Mouse (Mus musculus): ENCODE measurements around the gene Tmem160. TPM values are rescaled to one million over a fixed set of nuclear protein-coding genes. Genes with fewer than 3 reads are reported as not detected.

Gene Tmem160
- polyA plus RNA-seq, 1 experiment, result 52.5 TPM

DNA sequence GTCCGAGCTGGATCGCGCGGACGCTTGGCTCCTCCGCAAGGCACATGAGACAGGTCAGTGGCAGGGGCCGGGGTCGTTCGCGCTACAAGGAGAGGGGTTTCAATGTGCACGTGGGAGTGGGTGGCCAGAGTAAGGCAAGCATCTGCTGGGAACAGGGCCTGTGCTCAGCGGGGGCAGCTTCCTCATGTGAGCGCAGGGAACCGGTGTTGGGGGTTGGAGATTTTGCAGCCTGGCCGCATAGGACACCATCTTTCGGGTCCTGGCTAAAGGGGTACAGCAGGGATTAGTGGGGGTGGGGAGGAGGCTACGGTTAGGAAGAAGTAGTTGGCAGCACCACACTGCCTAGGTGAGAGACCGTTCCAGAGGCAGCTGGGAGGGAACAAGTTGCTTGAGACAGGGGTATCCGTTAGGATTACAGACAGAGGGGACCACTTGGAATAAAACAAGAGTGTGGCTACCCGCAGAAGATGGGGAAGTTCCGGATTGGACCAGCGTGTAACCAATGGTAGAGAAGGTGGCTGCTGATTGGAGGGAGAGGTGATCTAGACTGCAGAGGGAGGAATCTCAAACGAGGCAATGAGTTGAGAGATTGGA, 636 bp downstream of the Tmem160 start:
- TF ChIP-seq POLR2A (IDR thresholded peaks at IDR 0.05; ENCODE audit: borderline replicate concordance, extremely low read depth, insufficient read depth, insufficient read length, poor library complexity, severe bottlenecking), result no peak
- no peak for TF ChIP-seq CTCF (IDR thresholded peaks at IDR 0.05; ENCODE audit: borderline replicate concordance, extremely low read depth, insufficient read depth, insufficient read length)
- peak; percentile 90 for DNase-seq (ENCODE audit: low read depth)

DNA sequence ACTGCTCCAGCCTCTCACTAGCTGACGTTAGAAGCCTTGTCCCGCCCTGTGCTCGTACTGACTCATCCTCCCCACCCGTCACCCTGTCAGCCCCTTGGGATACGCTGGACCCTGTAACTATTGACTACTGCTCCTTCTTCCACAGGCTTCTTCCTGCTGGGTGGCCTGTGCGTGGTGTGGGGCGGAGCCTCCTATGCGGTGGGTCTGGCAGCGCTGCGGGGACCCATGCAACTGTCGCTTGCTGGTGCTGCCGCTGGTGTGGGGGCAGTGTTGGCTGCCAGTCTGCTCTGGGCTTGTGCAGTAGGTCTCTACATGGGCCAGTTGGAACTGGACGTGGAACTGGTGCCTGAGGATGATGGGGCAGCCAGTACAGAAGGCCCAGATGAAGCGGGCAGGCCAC, 2.4 kb downstream of the Tmem160 start:
- DNase-seq (ENCODE audit: low read depth), result no peak
- TF ChIP-seq CTCF (IDR thresholded peaks at IDR 0.05; ENCODE audit: borderline replicate concordance, extremely low read depth, insufficient read depth, insufficient read length), result no peak
- TF ChIP-seq POLR2A (IDR thresholded peaks at IDR 0.05; ENCODE audit: borderline replicate concordance, extremely low read depth, insufficient read depth, insufficient read length, poor library complexity, severe bottlenecking), result no peak

DNA sequence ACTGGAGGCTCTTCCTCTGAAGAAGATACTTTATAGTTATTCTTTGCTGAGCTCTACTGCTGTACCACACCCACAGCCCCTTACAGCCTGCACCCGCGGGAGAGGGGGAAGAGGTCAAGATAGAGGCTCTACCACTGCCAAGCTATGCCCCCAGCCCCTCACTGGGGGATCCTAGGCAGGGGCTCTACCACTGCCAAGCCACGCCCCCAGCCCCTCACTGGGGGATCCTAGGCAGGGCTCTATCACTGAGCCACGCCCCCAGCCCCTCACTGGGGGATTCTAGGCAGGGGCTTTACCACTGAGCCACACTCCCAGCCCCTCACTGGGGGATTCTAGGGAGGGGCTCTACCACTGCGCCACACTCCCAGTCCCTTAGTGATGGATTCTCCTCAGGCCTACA, 3.7 kb downstream of the Tmem160 start:
- no peak for DNase-seq (ENCODE audit: low read depth)
- TF ChIP-seq POLR2A (IDR thresholded peaks at IDR 0.05; ENCODE audit: borderline replicate concordance, extremely low read depth, insufficient read depth, insufficient read length, poor library complexity, severe bottlenecking), result no peak
- TF ChIP-seq CTCF (IDR thresholded peaks at IDR 0.05; ENCODE audit: borderline replicate concordance, extremely low read depth, insufficient read depth, insufficient read length), result no peak

DNA sequence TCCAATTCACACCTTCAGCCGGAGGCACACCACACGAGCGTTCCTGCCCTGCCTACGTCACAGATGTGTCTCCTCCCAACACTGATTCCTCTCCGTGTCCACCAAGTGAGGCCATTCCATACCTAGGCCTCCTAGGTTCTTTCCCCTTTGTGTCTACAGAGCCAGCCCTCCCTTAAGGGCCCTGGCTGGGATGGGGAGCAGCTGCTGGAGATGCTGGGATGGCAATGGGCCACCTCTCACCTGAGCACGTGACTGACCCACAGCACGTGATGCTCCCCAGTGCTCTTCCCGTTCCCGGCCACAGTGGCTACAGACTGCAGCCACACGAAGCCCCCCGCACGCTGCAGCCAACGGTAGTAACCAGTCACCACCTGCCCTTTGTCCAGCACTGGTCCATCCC, 8.0 kb downstream of the Tmem160 start:
- no peak for DNase-seq (ENCODE audit: low read depth)
- TF ChIP-seq CTCF (IDR thresholded peaks at IDR 0.05; ENCODE audit: borderline replicate concordance, extremely low read depth, insufficient read depth, insufficient read length) (no peak), POLR2A (IDR thresholded peaks at IDR 0.05; ENCODE audit: borderline replicate concordance, extremely low read depth, insufficient read depth, insufficient read length, poor library complexity, severe bottlenecking) (no peak)

DNA sequence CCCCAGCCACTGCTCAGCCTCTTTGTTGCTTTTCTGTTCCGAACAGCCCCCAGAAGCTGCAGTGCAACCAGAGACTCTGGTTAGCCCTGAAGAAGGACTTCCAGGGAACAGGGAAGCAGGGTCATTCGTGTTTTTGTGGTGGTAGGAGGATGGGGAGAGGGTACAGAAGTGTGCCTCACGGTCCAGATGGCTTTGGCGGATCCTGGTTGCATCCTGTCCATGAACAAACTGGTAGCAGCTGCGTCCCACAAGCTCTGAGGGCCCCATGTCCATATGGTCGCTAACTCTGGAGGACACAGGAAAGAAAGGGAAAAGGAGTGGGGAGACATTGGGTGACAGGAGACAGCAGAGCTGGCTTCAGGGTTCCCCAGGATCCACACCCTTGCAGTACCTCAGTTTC, 8.6 kb downstream of the Tmem160 start:
- DNase-seq (ENCODE audit: low read depth), result peak; percentile 22
- TF ChIP-seq CTCF (IDR thresholded peaks at IDR 0.05; ENCODE audit: borderline replicate concordance, extremely low read depth, insufficient read depth, insufficient read length) (no peak), POLR2A (IDR thresholded peaks at IDR 0.05; ENCODE audit: borderline replicate concordance, extremely low read depth, insufficient read depth, insufficient read length, poor library complexity, severe bottlenecking) (no peak)

DNA sequence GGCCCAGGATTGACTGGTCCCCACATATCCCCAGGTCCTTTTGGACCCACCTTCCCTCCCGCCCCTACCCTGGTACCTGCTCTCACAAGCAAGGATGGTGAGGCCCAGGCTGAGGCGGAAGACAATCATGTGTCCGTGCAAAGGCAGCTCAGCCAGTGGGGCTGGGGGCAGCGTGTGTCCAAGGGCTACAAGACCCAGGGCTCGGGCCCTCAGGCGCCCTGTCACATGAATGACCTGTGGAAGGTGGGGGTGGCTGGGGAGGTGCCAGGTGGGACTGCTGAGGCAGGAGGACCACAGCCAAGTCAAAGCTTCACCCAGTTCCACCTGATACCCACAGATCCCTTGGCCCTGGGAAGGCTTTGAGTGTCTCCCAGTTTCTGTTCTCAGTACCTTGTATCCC, 9.1 kb downstream of the Tmem160 start:
- no peak for DNase-seq (ENCODE audit: low read depth)
- TF ChIP-seq POLR2A (IDR thresholded peaks at IDR 0.05; ENCODE audit: borderline replicate concordance, extremely low read depth, insufficient read depth, insufficient read length, poor library complexity, severe bottlenecking), result no peak
- TF ChIP-seq CTCF (IDR thresholded peaks at IDR 0.05; ENCODE audit: borderline replicate concordance, extremely low read depth, insufficient read depth, insufficient read length), result no peak

DNA sequence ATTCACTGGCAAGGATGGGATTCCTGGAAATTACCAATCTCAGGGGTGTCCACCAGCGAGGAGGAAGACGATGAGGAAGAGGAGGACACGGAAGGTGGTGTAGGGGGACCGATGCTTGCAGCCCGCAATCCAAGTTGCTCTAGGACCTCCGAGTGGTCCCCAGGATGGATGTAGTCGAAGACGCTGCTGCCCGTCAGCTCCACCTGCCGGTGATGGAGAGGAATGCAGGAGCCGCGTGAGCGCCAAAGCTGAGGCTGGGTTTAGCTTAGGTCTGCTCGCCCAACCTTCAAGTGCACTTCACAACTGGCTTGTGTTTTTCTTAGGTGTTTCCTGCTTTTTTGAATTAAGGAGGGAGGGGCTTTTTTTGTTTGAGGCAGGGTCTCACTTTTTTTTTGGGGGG, 10.6 kb downstream of the Tmem160 start:
- peak; percentile 83 for DNase-seq (ENCODE audit: low read depth)
- no peak for TF ChIP-seq POLR2A (IDR thresholded peaks at IDR 0.05; ENCODE audit: borderline replicate concordance, extremely low read depth, insufficient read depth, insufficient read length, poor library complexity, severe bottlenecking)
- peak; percentile 97 for TF ChIP-seq CTCF (IDR thresholded peaks at IDR 0.05; ENCODE audit: borderline replicate concordance, extremely low read depth, insufficient read depth, insufficient read length)

DNA sequence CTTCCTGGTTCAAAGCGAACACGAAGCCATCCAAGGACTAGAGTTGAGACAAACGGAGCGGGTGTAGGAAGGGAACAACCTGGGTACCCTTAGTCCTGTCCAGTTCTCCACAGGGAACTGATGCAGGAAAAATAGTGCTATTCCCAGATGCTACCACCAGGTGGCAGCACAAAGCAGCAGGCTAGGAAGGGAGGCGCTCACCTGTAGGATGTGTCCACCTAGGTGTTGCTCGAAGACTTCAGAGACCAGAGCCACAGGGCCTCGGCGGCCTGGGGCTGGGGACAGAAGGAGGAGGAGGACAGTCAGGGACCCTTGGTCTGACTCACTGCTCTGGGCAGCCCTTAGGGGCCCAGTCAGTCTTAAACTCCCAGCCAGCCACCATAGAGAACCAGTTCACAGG, 12.6 kb downstream of the Tmem160 start:
- DNase-seq (ENCODE audit: low read depth), result peak; percentile 67
- TF ChIP-seq POLR2A (IDR thresholded peaks at IDR 0.05; ENCODE audit: borderline replicate concordance, extremely low read depth, insufficient read depth, insufficient read length, poor library complexity, severe bottlenecking), result no peak
- TF ChIP-seq CTCF (IDR thresholded peaks at IDR 0.05; ENCODE audit: borderline replicate concordance, extremely low read depth, insufficient read depth, insufficient read length), result peak; percentile 88

DNA sequence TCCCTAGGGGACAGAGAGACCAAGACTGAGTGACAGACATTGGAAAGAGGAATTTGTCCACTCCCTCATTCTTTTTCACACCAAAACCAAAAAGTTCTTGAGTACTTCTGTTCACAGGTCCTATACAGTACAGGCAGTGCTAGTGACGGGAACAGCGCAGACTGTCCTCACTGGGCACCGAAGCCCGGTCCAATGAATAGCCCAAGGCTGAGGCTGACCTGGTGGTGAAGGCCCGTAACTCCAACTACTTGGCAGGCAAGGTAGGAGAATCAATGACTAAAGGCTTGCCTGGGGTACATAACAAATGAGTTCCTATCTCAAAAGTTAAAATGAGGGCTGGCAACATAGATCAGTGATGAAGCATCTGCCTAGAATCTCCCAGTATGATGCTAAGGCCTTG, 13.0 kb downstream of the Tmem160 start:
- no peak for TF ChIP-seq CTCF (IDR thresholded peaks at IDR 0.05; ENCODE audit: borderline replicate concordance, extremely low read depth, insufficient read depth, insufficient read length)
- TF ChIP-seq POLR2A (IDR thresholded peaks at IDR 0.05; ENCODE audit: borderline replicate concordance, extremely low read depth, insufficient read depth, insufficient read length, poor library complexity, severe bottlenecking), result no peak
- DNase-seq (ENCODE audit: low read depth), result no peak

DNA sequence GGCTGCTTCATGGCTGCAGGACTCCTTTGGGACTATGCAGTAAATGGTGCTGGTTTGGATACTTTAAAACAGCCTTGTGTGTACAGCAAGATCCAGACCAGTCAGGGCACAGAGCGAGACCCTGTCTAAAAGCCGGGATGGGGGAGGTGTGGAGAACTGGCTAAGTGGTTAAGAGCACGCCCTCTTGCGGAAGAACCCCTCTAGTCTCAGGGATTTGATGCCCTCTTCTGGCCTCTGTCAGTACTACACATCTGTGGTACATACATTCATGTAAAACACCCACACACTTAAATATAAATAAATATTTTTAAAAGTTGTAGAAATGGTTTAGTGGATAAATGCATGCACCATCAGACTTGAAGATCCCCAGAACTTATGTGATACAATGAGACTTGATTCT, 14.0 kb downstream of the Tmem160 start:
- peak; percentile 20 for DNase-seq (ENCODE audit: low read depth)
- TF ChIP-seq POLR2A (IDR thresholded peaks at IDR 0.05; ENCODE audit: borderline replicate concordance, extremely low read depth, insufficient read depth, insufficient read length, poor library complexity, severe bottlenecking) (no peak), CTCF (IDR thresholded peaks at IDR 0.05; ENCODE audit: borderline replicate concordance, extremely low read depth, insufficient read depth, insufficient read length) (peak; percentile 19; the same call in 1 of the 2 replicates)

DNA sequence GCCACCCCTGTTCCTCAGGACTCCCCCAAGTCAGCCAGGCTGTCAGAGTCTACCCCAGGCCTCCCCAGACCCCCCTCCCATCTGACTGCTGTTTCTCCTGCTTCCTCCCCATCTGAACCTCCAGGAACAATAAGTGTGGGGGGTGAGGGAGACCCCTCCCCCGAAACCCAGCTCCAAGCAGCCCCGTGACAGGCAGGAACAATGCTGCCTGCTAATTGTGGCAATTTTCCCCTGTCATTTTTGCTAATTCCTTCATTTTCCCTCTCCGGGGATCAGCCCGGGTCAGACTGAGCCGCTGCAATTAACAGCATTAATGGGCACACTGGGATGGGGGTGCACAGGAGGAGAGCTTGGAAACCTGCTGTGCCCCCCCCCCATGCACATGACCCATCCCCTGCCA, 15.5 kb downstream of the Tmem160 start:
- peak; percentile 66 for DNase-seq (ENCODE audit: low read depth)
- TF ChIP-seq POLR2A (IDR thresholded peaks at IDR 0.05; ENCODE audit: borderline replicate concordance, extremely low read depth, insufficient read depth, insufficient read length, poor library complexity, severe bottlenecking) (no peak), CTCF (IDR thresholded peaks at IDR 0.05; ENCODE audit: borderline replicate concordance, extremely low read depth, insufficient read depth, insufficient read length) (no peak)

DNA sequence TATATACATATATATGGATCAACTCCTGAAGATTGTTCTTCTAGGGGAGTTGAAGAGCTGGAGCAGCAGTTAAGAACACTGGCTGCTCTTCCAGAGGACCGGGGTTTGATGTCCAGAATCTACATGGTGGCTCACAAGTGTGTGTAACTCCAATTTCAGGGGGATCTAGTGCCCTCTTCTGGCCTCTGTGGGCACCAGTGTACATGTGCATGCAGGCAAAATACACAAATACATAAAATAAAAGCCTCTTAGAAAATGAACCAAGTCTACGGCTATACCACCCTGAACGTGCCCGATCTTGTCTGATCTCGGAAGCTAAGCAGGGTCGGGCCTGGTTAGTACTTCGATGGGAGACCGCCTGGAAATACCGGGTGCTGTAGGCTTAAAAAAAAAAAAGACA, 19.0 kb downstream of the Tmem160 start:
- TF ChIP-seq POLR2A (IDR thresholded peaks at IDR 0.05; ENCODE audit: borderline replicate concordance, extremely low read depth, insufficient read depth, insufficient read length, poor library complexity, severe bottlenecking) (no peak), CTCF (IDR thresholded peaks at IDR 0.05; ENCODE audit: borderline replicate concordance, extremely low read depth, insufficient read depth, insufficient read length) (peak; percentile 46; the same call in 1 of the 2 replicates)
- peak; percentile 57 for DNase-seq (ENCODE audit: low read depth)

Measured in brain, embryonic 14.5 days (tissue).